Mouse (Mus musculus): ENCODE data around the gene Siah3. TPM values are rescaled to one million over a fixed set of nuclear protein-coding genes. Genes with fewer than 3 reads are reported as not detected.

Siah3 gene
- polyA plus RNA-seq, 1 experiment from 2014 or later, result 1.9 TPM

DNA sequence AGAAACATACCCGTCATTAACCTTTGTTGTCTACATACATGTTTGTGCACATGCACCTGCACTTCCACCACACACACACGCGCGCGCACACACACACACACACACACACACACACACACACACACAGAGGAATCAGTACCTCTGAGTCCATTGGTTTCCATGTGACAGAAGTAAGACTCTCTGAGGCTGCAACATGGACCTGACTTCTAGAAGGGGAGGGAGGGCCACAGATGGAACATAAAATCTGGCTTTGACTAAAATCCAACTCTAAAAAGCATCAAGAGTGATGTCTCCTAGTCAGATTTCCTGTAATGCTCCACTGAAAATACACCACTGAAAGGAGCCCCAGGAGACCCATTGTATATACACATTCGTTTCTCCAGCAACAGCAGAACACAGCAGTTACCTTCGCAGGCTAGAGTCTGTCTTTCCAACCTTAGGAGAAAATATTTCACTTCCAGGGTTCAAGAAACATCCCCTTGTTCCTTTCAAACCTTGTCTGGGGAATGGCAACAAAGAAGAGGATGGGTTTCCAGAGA, 75.1 kb downstream of the Siah3 start:
- Histone ChIP-seq H3K36me3 (peaks cover under 1% of the 10 kb centered on the region; the same call in 1 of the 2 replicates), H3K4me1 (peaks cover 39% of the 10 kb centered on the region), H3K9ac (no peak overlapping the region), H3K9me3 (replicated peaks) (no peaks in the 10 kb centered on the region), H3K27ac (no peak overlapping the region), H3K4me2 (replicated peaks) (no peak overlapping the region), H3K27me3 (no peaks in the 10 kb centered on the region; the same call in 1 of the 2 replicates), H3K4me3 (no peak overlapping the region)
- WGBS, result 73% methylated on average over 7 of the region's 7 CpGs
- no peak for ATAC-seq (ENCODE audit: low FRiP score)

DNA sequence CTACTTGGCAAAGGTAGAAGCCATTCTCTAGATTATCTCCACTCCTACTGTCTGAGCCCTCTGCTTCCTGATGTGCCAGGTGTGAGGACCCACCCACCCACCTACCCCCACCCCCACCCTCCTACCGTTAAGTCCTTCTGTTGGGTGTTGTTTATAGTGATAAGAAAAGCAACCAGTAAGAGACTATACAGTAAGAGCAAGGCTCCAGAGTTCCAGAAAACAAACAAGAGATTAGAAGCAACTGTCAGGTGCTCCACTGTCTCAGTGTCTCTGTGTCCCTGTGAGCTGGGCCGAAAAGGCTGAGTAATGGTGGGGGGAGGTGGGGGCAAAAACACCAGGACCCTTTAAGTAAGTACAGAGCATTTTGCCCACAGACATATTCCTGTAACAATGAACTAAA, 83.4 kb downstream of the Siah3 start:
- WGBS, result 74% methylated on average over 2 of the region's 2 CpGs
- H3K4me1 ChIP-seq, result peaks cover 39% of the 10 kb centered on the region
- no peaks in the 10 kb centered on the region for H3K36me3 ChIP-seq
- no peak overlapping the region for H3K4me2 ChIP-seq (replicated peaks)
- H3K9me3 ChIP-seq (replicated peaks), result no peaks in the 10 kb centered on the region
- no peak overlapping the region for H3K9ac ChIP-seq
- no peak overlapping the region for H3K4me3 ChIP-seq
- no peak for ATAC-seq (ENCODE audit: low FRiP score)
- H3K27me3 ChIP-seq, result no peaks in the 10 kb centered on the region
- no peak overlapping the region for H3K27ac ChIP-seq

DNA sequence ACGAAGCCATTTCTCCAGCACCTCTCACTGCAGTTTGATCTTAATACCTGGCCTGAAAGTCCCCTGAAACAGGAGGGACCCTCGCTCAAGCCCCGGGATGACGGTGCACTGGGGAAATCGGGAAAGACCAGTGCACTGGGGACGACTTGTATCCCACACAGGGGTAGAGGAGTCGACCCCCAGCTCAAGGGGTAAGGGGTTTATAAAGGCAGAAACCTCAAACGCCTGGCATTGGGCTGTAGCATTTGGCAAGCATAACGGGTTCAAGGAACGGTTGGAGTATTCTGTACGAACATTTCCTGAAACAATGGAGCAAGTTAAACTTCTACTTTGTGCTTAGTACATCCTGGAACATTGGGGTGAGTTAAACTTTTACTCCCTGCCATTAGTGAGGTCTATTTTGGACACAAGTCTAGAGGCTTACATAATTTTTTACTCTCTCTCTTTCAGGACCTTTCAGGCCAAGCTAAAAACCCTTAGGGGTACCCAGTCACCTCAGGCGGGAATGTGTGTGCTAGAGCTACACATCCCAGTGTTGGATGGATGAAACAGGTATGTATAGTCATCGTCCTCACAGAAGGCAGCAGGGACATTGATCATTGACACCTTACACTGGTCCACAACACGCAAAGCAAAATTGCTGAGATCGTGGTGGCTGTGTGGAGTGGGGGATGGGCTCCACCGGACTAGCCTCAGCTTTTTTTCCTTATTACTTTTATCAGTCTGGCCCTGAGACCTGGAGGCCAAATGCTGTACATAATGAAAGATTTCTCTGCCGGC, 84.6 kb downstream of the Siah3 start:
- no peak; the same call in 1 of the 2 replicates for ATAC-seq (ENCODE audit: low FRiP score)

DNA sequence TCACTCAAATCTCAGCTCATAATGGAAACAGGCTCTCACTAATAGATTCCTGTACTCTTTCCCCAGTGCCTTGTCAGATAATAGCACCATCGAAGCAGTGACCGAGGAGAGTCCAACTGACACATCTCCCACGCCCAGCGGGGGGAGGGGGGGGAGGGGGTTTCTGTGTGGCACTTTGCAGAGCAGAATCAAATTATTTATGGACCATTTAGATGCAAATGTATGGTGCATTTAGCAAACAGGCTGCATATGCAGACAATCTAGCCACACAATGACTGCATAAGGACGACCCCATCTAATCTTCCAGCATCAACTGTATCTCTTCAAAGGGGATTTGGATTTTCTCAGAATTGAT, 85.2 kb downstream of the Siah3 start:
- peak; percentile 89 for ATAC-seq (ENCODE audit: low FRiP score)
- H3K36me3 ChIP-seq, result no peaks in the 10 kb centered on the region
- H3K4me3 ChIP-seq, result no peak overlapping the region
- no peaks in the 10 kb centered on the region for H3K9me3 ChIP-seq (replicated peaks)
- no peak overlapping the region for H3K9ac ChIP-seq
- H3K4me1 ChIP-seq, result peaks cover 39% of the 10 kb centered on the region
- WGBS, result 10% methylated on average over 5 of the region's 5 CpGs
- no peaks in the 10 kb centered on the region for H3K27me3 ChIP-seq
- peak overlapping the region; percentile 85 for H3K27ac ChIP-seq
- H3K4me2 ChIP-seq (replicated peaks), result peak overlapping the region; percentile 21; the same call in 1 of the 2 replicates

More for the DNA sequence above, 84.6 kb downstream of the Siah3 start:
- Histone ChIP-seq H3K4me2 (replicated peaks) (peak overlapping the region; percentile 21; the same call in 1 of the 2 replicates), H3K9me3 (replicated peaks) (no peaks in the 10 kb centered on the region), H3K36me3 (no peaks in the 10 kb centered on the region), H3K9ac (no peak overlapping the region), H3K27me3 (no peaks in the 10 kb centered on the region), H3K4me1 (peaks cover 39% of the 10 kb centered on the region), H3K4me3 (no peak overlapping the region), H3K27ac (peak overlapping the region; percentile 85)
- 55% methylated on average over 17 of the region's 17 CpGs for WGBS

DNA sequence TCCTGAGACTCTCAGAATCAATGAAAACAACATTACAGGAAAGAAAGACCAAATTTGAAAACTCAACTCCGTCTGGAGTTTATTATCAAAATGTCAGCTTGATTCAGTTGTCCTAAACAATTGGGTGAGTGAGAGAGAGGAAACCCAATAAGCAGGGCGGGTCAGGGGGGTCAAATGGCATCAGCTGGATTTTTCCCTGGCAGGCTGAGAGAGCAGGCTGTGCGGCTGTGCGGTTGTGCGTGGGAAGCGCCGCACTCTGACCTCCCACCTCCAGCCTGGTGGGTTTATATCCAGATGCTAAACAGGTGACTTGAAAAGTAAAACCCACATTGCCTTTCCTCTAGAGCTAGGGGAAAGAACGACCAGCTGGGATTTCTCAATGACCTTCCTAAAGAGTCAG, 85.9 kb downstream of the Siah3 start:
- Histone ChIP-seq H3K4me3 (no peak overlapping the region), H3K27ac (peak overlapping the region; percentile 85), H3K36me3 (no peaks in the 10 kb centered on the region), H3K9me3 (replicated peaks) (no peaks in the 10 kb centered on the region), H3K27me3 (no peaks in the 10 kb centered on the region), H3K4me1 (peaks cover 34% of the 10 kb centered on the region), H3K9ac (no peak overlapping the region), H3K4me2 (replicated peaks) (0 out of 2 replicates have a peak overlapping the region, but pooled peaks have one; percentile 6)
- WGBS, result 3% methylated on average over 8 of the region's 8 CpGs
- ATAC-seq (ENCODE audit: low FRiP score), result peak; percentile 42; the same call in 1 of the 2 replicates

DNA sequence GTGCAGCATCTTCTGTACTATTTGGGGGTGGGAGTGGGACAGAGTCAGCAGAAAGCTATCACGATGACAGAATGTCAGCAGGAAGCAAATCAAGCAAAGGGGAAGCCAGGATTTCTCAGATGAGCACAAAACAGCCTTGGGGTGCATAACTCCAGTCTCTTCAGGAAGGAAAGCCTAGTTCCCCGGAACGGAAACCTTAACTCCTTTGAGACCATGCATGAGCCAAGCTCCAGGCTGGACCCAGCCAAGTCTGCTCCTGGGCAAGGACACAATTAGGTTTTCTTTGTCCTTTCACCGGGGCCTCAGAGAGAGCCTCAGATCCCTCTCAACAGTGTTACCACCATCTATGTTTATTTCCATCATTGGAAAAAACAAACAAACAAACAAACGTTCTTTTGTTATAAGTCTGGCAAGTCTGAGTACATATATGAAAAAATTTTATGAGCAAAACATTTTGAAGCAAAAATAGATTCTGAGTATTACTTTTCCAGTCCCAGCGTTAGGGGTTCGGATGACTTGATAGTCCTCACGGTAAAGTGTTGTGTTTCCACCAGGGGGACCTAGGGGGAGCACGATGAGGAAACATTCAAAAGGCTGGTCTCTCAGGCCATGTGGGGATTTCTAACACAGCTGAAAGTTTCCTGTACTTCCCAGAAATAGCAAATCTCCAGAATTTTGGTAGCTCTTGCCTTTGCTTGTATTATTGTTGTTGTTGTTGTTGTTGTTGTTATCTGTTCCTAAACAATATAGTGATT, 106.0 kb downstream of the Siah3 start:
- H3K27ac ChIP-seq, result no peak overlapping the region
- H3K9ac ChIP-seq, result no peak overlapping the region
- no peak for ATAC-seq (ENCODE audit: low FRiP score)
- H3K9me3 ChIP-seq (replicated peaks), result no peaks in the 10 kb centered on the region
- no peak overlapping the region for H3K4me3 ChIP-seq
- no peak overlapping the region for H3K4me2 ChIP-seq (replicated peaks)
- no peaks in the 10 kb centered on the region for H3K36me3 ChIP-seq
- H3K4me1 ChIP-seq, result peaks cover 22% of the 10 kb centered on the region
- no peaks in the 10 kb centered on the region for H3K27me3 ChIP-seq
- WGBS, result 45% methylated on average over 9 of the region's 9 CpGs

DNA sequence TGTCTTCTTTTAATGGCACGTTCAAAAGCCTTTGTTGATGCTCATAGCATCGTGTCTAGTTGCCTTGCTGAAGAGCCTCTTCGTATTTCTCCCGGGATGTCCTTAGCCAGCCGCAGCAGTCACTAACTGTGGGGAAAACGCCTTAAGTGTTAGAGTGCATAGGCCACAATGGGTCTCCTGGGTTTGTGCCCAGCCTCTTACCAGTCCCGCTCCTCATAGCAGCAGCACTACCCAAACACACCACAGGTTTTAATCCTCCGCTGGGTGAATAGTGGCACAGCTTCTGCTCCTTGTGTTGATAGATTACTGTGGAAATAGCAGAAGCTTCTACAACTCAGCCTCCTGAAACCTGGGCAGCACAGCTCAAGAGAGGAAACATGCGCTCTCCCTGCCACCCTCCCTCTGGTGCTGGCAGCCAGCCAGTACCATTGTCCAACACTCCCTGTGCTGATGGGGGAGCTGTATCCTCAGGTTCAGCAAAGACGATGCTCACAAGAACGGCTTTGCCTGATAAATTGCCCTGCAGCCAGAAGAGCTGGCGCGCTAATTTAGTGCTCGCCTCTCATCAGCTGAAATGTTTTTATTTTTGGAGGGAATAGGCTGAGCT, 109.9 kb downstream of the Siah3 start:
- 0 out of 2 replicates have a peak, but pooled peaks cover 2% of the 10 kb centered on the region for H3K27me3 ChIP-seq
- peak overlapping the region; percentile 63 for H3K27ac ChIP-seq
- H3K4me3 ChIP-seq, result no peak overlapping the region
- peaks cover 19% of the 10 kb centered on the region for H3K4me1 ChIP-seq
- 51% methylated on average over 14 of the region's 14 CpGs for WGBS
- no peak overlapping the region for H3K9ac ChIP-seq
- H3K4me2 ChIP-seq (replicated peaks), result 0 out of 2 replicates have a peak overlapping the region, but pooled peaks have one; percentile 8
- H3K36me3 ChIP-seq, result no peaks in the 10 kb centered on the region
- H3K9me3 ChIP-seq (replicated peaks), result no peaks in the 10 kb centered on the region
- ATAC-seq (ENCODE audit: low FRiP score), result peak; percentile 83

DNA sequence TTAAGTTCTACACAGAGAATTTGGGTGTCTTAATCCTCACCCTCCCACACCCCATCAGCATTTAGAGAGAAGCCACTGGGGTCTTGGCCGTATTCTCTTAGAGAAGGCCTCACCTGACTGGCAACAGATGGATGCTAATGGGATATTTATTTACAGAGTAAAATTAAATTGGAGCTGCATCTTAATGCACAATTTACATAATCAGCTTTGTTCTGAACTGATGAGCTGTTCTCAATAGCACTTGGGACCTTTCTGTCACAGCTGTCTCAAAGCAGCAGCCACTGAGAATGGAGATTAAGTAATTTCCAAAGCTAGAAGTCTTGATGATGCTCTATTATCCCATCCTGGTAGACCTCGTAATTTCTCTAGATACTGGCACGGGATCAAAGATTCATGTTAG, 110.5 kb downstream of the Siah3 start:
- H3K4me3 ChIP-seq, result no peak overlapping the region
- 42% methylated on average over 3 of the region's 3 CpGs for WGBS
- H3K36me3 ChIP-seq, result no peaks in the 10 kb centered on the region
- ATAC-seq (ENCODE audit: low FRiP score), result peak; percentile 70
- peak overlapping the region; percentile 63 for H3K27ac ChIP-seq
- 0 out of 2 replicates have a peak, but pooled peaks cover 2% of the 10 kb centered on the region for H3K27me3 ChIP-seq
- H3K4me2 ChIP-seq (replicated peaks), result no peak overlapping the region
- H3K9ac ChIP-seq, result no peak overlapping the region
- H3K4me1 ChIP-seq, result peaks cover 19% of the 10 kb centered on the region
- H3K9me3 ChIP-seq (replicated peaks), result no peaks in the 10 kb centered on the region

DNA sequence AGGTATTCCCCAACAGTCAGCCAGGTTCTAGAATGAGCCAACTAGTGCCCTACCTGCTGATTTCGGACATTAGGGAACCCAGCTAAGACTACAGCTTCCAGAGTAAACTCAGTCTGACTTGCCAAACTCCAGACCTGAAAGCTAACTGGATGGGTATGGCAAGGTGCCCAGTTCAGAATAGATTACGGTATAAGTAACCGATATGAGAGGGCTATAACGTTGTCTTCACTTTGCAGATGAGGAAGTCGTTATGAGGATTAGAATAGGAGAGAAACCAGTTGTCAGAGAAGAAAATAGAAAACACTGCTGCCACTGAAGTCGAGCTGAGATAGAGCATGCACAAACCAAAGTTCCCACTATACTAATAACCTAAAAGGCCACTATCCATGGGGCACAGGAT, 123.2 kb downstream of the Siah3 start:
- ATAC-seq (ENCODE audit: low FRiP score), result no peak
- Histone ChIP-seq H3K9me3 (replicated peaks) (no peaks in the 10 kb centered on the region), H3K4me3 (no peak overlapping the region), H3K27ac (no peak overlapping the region), H3K4me2 (replicated peaks) (no peak overlapping the region), H3K27me3 (no peaks in the 10 kb centered on the region), H3K4me1 (no peaks in the 10 kb centered on the region), H3K36me3 (no peaks in the 10 kb centered on the region), H3K9ac (no peak overlapping the region)
- 89% methylated on average over 6 of the region's 6 CpGs for WGBS

Other genes starting within 250 kb of the Siah3 start
- not detected in 2 replicates for gene Cpb2, start 213.7 kb upstream of the Siah3 start, polyA plus RNA-seq (2016; fragmentation: Nextera tagmentation; extraction: Ambion mirVana)
- gene Zc3h13, start 171.6 kb upstream of the Siah3 start, polyA plus RNA-seq (2016; fragmentation: Nextera tagmentation; extraction: Ambion mirVana), result 38.9 and 43.9 TPM in 2 replicates
- gene Spert, start 137.1 kb downstream of the Siah3 start, polyA plus RNA-seq (2016; fragmentation: Nextera tagmentation; extraction: Ambion mirVana), result not detected in 2 replicates
- not detected in 2 replicates for gene Erich6b, start 186.3 kb downstream of the Siah3 start, polyA plus RNA-seq (2016; fragmentation: Nextera tagmentation; extraction: Ambion mirVana)

All from hindbrain, embryonic 12.5 days (tissue).